ENCODE assay signal across 8 mouse cellular contexts in genomic region chr11:69901406-69901846, GRCm38 (mm10). TPM values are rescaled to one million over a fixed set of nuclear protein-coding genes. Genes with fewer than 3 reads are reported as not detected.
DNase-seq lines count a peak whose midpoint lies in the region; ATAC-seq and TF ChIP-seq lines count a peak whose summit lies in the region.

No protein-coding gene starts in this region.

- peak overlapping the region; percentile 72 for H3K4me3 ChIP-seq in bone marrow macrophage, adult 2 months (ENCODE audit: insufficient read depth, low read length)
- H3K4me3 ChIP-seq in embryonic facial prominence, embryonic 15.5 days (replicated peaks), result peak overlapping the region; percentile 72
- H3K4me3 ChIP-seq in limb, embryonic 14.5 days (replicated peaks; ENCODE audit: low read length), result peak overlapping the region; percentile 91
- peak overlapping the region; percentile 74 for H3K4me3 ChIP-seq in midbrain, embryonic 16.5 days (ENCODE audit: low read depth, low read length)
- H3K4me3 ChIP-seq in spleen, adult 2 months (ENCODE audit: extremely low read depth, insufficient read depth, insufficient read length), result peak overlapping the region; percentile 57

- WGBS in embryonic facial prominence, embryonic 15.5 days, result under 1% methylated on average over 42 of the region's 42 CpGs
- under 1% methylated on average over 42 of the region's 42 CpGs for WGBS in limb, embryonic 14.5 days
- under 1% methylated on average over 42 of the region's 42 CpGs for WGBS in midbrain, embryonic 16.5 days
- under 1% methylated on average over 42 of the region's 42 CpGs for WGBS in spleen, adult 2 months

- H3K36me3 ChIP-seq in embryonic facial prominence, embryonic 15.5 days, result peaks cover 27% of the 10 kb centered on the region
- H3K36me3 ChIP-seq in limb, embryonic 14.5 days (ENCODE audit: control insufficient read depth, insufficient read depth, low read length), result peaks cover 33% of the 10 kb centered on the region
- peaks cover 14% of the 10 kb centered on the region for H3K36me3 ChIP-seq in midbrain, embryonic 16.5 days (ENCODE audit: control insufficient read depth, insufficient read depth, low read length)
- H3K36me3 ChIP-seq in spleen, adult 2 months (ENCODE audit: control insufficient read depth, insufficient read depth, low read length), result peaks cover 16% of the 10 kb centered on the region

- H3K27me3 ChIP-seq in embryonic facial prominence, embryonic 15.5 days, result no peaks in the 10 kb centered on the region
- no peaks in the 10 kb centered on the region for H3K27me3 ChIP-seq in limb, embryonic 14.5 days (ENCODE audit: control insufficient read depth, insufficient read depth, low read length)
- H3K27me3 ChIP-seq in midbrain, embryonic 16.5 days (ENCODE audit: control insufficient read depth, insufficient read depth, low read depth, low read length), result no peaks in the 10 kb centered on the region
- H3K27me3 ChIP-seq in spleen, adult 2 months (ENCODE audit: control insufficient read depth, insufficient read depth, low read length), result no peaks in the 10 kb centered on the region

- peak; percentile 85 for DNase-seq in B cell, adult 2 months
- DNase-seq in heart, adult 8-10 months (ENCODE audit: low spot score), result peak; percentile 96
- DNase-seq in kidney, adult 9 months, result peak; percentile 98
- DNase-seq in limb, embryonic 14.5 days (ENCODE audit: low spot score), result peak; percentile 98
- DNase-seq in spleen, adult 2 months (ENCODE audit: low read depth in 1 of 2, low spot score in 2 of 2), result peak; percentile 88 to 91

- peak overlapping the region; percentile 73 for H3K27ac ChIP-seq in bone marrow macrophage, adult 2 months (ENCODE audit: insufficient read depth, low read depth, low read length)
- peak overlapping the region; percentile 99 for H3K27ac ChIP-seq in embryonic facial prominence, embryonic 15.5 days (replicated peaks)
- peak overlapping the region; percentile 98 for H3K27ac ChIP-seq in limb, embryonic 14.5 days (replicated peaks; ENCODE audit: low read depth, low read length)
- H3K27ac ChIP-seq in midbrain, embryonic 16.5 days (ENCODE audit: low read length), result peak overlapping the region; percentile 97
- peak overlapping the region; percentile 78 for H3K27ac ChIP-seq in spleen, adult 2 months (ENCODE audit: insufficient read depth, low read length)

- no peak for TF ChIP-seq POLR2A in bone marrow macrophage, adult 2 months (IDR thresholded peaks at IDR 0.05; ENCODE audit: borderline replicate concordance, low read depth, low read length)
- no peak; the same call in 1 of the 2 replicates for TF ChIP-seq POLR2A in limb, embryonic 14.5 days (IDR thresholded peaks at IDR 0.05; ENCODE audit: borderline replicate concordance, extremely low read depth, insufficient read depth, insufficient read length)
- peak; percentile 45; the same call in 1 of the 2 replicates for TF ChIP-seq POLR2A in spleen, adult 2 months (IDR thresholded peaks at IDR 0.05; ENCODE audit: low read depth, low read length)

- peak; percentile 81 for ATAC-seq in embryonic facial prominence, embryonic 15.5 days (ENCODE audit: insufficient number of reproducible peaks, low FRiP score, low TSS enrichment, low read depth)
- ATAC-seq in limb, embryonic 14.5 days (ENCODE audit: low FRiP score, low read depth), result peak; percentile 78
- ATAC-seq in midbrain, embryonic 16.5 days, result peak; percentile 77

- peaks cover 4% of the 10 kb centered on the region; the same call in 1 of the 2 replicates for H3K4me1 ChIP-seq in bone marrow macrophage, adult 2 months (ENCODE audit: control insufficient read depth, insufficient read depth, low read length)
- peaks cover 27% of the 10 kb centered on the region for H3K4me1 ChIP-seq in embryonic facial prominence, embryonic 15.5 days
- peaks cover 12% of the 10 kb centered on the region for H3K4me1 ChIP-seq in limb, embryonic 14.5 days (ENCODE audit: control insufficient read depth, insufficient read depth, low read length)
- peaks cover 22% of the 10 kb centered on the region for H3K4me1 ChIP-seq in midbrain, embryonic 16.5 days (ENCODE audit: control insufficient read depth, insufficient read depth, low read length)
- H3K4me1 ChIP-seq in spleen, adult 2 months (ENCODE audit: control insufficient read depth, insufficient read depth, insufficient read length), result peaks cover 2% of the 10 kb centered on the region; the same call in 1 of the 2 replicates

- TF ChIP-seq CTCF in bone marrow macrophage, adult 2 months (IDR thresholded peaks at IDR 0.05; ENCODE audit: low read depth, low read length), result no peak
- no peak for TF ChIP-seq CTCF in spleen, adult 2 months (IDR thresholded peaks at IDR 0.05; ENCODE audit: extremely low read depth, insufficient read depth, insufficient read length, insufficient replicate concordance)

- no peaks in the 10 kb centered on the region for H3K9me3 ChIP-seq in embryonic facial prominence, embryonic 15.5 days (replicated peaks)
- no peaks in the 10 kb centered on the region for H3K9me3 ChIP-seq in limb, embryonic 14.5 days (ENCODE audit: control insufficient read depth, low read length)
- no peaks in the 10 kb centered on the region for H3K9me3 ChIP-seq in midbrain, embryonic 16.5 days (replicated peaks; ENCODE audit: control insufficient read depth, low read length, poor library complexity, severe bottlenecking)

- peak overlapping the region; percentile 86 for H3K9ac ChIP-seq in embryonic facial prominence, embryonic 15.5 days
- peak overlapping the region; percentile 95 for H3K9ac ChIP-seq in limb, embryonic 14.5 days (ENCODE audit: low read depth, low read length, severe bottlenecking)
- H3K9ac ChIP-seq in midbrain, embryonic 16.5 days (ENCODE audit: low read depth, low read length), result peak overlapping the region; percentile 97

- peak overlapping the region; percentile 83 for H3K4me2 ChIP-seq in embryonic facial prominence, embryonic 15.5 days (replicated peaks)
- H3K4me2 ChIP-seq in limb, embryonic 14.5 days (replicated peaks; ENCODE audit: low read depth, low read length, severe bottlenecking), result peak overlapping the region; percentile 75
- peak overlapping the region; percentile 84 for H3K4me2 ChIP-seq in midbrain, embryonic 16.5 days (ENCODE audit: low read length)

RNA-seq across cellular contexts. Expression of gene Neurl4, which starts 0.6 kb away (rescaled TPM):
- 15.8 and 16.9 TPM in 2 replicates for polyA plus RNA-seq in bone marrow macrophage, adult 2 months (2012; ENCODE audit: insufficient read depth, insufficient read length, missing spikeins)
- polyA plus RNA-seq in embryonic facial prominence, embryonic 15.5 days (2015; fragmentation: Nextera tagmentation; extraction: Ambion mirVana), result 7.8 and 8.5 TPM in 2 replicates
- total RNA-seq in heart, adult 8-10 months (2022), result 10 to 100 TPM; 38.0 to 50.9 (median 43.4) TPM
- polyA plus RNA-seq in limb, embryonic 14.5 days (2012; rRNA removed), result 74.3 and 74.6 TPM in 2 replicates
- 11.4 and 15.0 TPM in 2 replicates for polyA plus RNA-seq in limb, embryonic 14.5 days (2014; fragmentation: Nextera tagmentation; extraction: Ambion mirVana)
- 18.7 and 24.1 TPM in 2 replicates for polyA plus RNA-seq in midbrain, embryonic 16.5 days (2015; fragmentation: Nextera tagmentation; extraction: Ambion mirVana)
- 43.3 and 45.2 TPM in 2 replicates for polyA plus RNA-seq in spleen, adult 2 months (2012; rRNA removed)

RNA-seq across cellular contexts. Expression of gene 2810408A11Rik, which starts 0.6 kb away (rescaled TPM):
- 1.4 TPM in 1 of 2 replicates, not detected in the other for polyA plus RNA-seq in bone marrow macrophage, adult 2 months (2012; ENCODE audit: insufficient read depth, insufficient read length, missing spikeins)
- 8.7 and 9.4 TPM in 2 replicates for polyA plus RNA-seq in embryonic facial prominence, embryonic 15.5 days (2015; fragmentation: Nextera tagmentation; extraction: Ambion mirVana)
- under 1 TPM; 0.43 to 0.81 (median 0.60) TPM for total RNA-seq in heart, adult 8-10 months (2022)
- 8.6 and 8.9 TPM in 2 replicates for polyA plus RNA-seq in limb, embryonic 14.5 days (2012; rRNA removed)
- polyA plus RNA-seq in limb, embryonic 14.5 days (2014; fragmentation: Nextera tagmentation; extraction: Ambion mirVana), result 8.9 and 12.3 TPM in 2 replicates
- 6.6 and 7.4 TPM in 2 replicates for polyA plus RNA-seq in midbrain, embryonic 16.5 days (2015; fragmentation: Nextera tagmentation; extraction: Ambion mirVana)
- 0.48 and 0.51 TPM in 2 replicates for polyA plus RNA-seq in spleen, adult 2 months (2012; rRNA removed)

RNA-seq across cellular contexts. Expression of gene Acap1, which starts 6.1 kb away (rescaled TPM):
- polyA plus RNA-seq in bone marrow macrophage, adult 2 months (2012; ENCODE audit: insufficient read depth, insufficient read length, missing spikeins), result 0.66 TPM in 1 of 2 replicates, not detected in the other
- polyA plus RNA-seq in embryonic facial prominence, embryonic 15.5 days (2015; fragmentation: Nextera tagmentation; extraction: Ambion mirVana), result 1.8 and 2.3 TPM in 2 replicates
- 1 to 10 TPM in 2 of 4 experiments, under 1 TPM in 2; 0.16 to 1.1 (median 0.83) TPM for total RNA-seq in heart, adult 8-10 months (2022)
- 2.1 and 2.2 TPM in 2 replicates for polyA plus RNA-seq in limb, embryonic 14.5 days (2012; rRNA removed)
- 2.1 TPM in 2 replicates for polyA plus RNA-seq in limb, embryonic 14.5 days (2014; fragmentation: Nextera tagmentation; extraction: Ambion mirVana)
- polyA plus RNA-seq in midbrain, embryonic 16.5 days (2015; fragmentation: Nextera tagmentation; extraction: Ambion mirVana), result 0.26 and 0.42 TPM in 2 replicates
- polyA plus RNA-seq in spleen, adult 2 months (2012; rRNA removed), result 142 and 162 TPM in 2 replicates

RNA-seq across cellular contexts. Expression of gene Gps2, which starts 12.3 kb away (rescaled TPM):
- 92.8 and 103 TPM in 2 replicates for polyA plus RNA-seq in bone marrow macrophage, adult 2 months (2012; ENCODE audit: insufficient read depth, insufficient read length, missing spikeins)
- polyA plus RNA-seq in embryonic facial prominence, embryonic 15.5 days (2015; fragmentation: Nextera tagmentation; extraction: Ambion mirVana), result 84.5 and 85.1 TPM in 2 replicates
- total RNA-seq in heart, adult 8-10 months (2022), result 10 to 100 TPM; 23.2 to 32.1 (median 27.7) TPM
- 94.0 and 110 TPM in 2 replicates for polyA plus RNA-seq in limb, embryonic 14.5 days (2012; rRNA removed)
- 67.3 and 74.4 TPM in 2 replicates for polyA plus RNA-seq in limb, embryonic 14.5 days (2014; fragmentation: Nextera tagmentation; extraction: Ambion mirVana)
- polyA plus RNA-seq in midbrain, embryonic 16.5 days (2015; fragmentation: Nextera tagmentation; extraction: Ambion mirVana), result 70.3 TPM in 2 replicates
- 119 and 145 TPM in 2 replicates for polyA plus RNA-seq in spleen, adult 2 months (2012; rRNA removed)

RNA-seq across cellular contexts. Expression of gene Kctd11, which starts 20.2 kb away (rescaled TPM):
- polyA plus RNA-seq in bone marrow macrophage, adult 2 months (2012; ENCODE audit: insufficient read depth, insufficient read length, missing spikeins), result 6.3 and 7.1 TPM in 2 replicates
- 13.8 and 18.1 TPM in 2 replicates for polyA plus RNA-seq in embryonic facial prominence, embryonic 15.5 days (2015; fragmentation: Nextera tagmentation; extraction: Ambion mirVana)
- total RNA-seq in heart, adult 8-10 months (2022), result 1 to 10 TPM; 2.0 to 2.6 (median 2.4) TPM
- 5.1 and 5.3 TPM in 2 replicates for polyA plus RNA-seq in limb, embryonic 14.5 days (2012; rRNA removed)
- polyA plus RNA-seq in limb, embryonic 14.5 days (2014; fragmentation: Nextera tagmentation; extraction: Ambion mirVana), result 6.0 and 6.5 TPM in 2 replicates
- polyA plus RNA-seq in midbrain, embryonic 16.5 days (2015; fragmentation: Nextera tagmentation; extraction: Ambion mirVana), result 1.3 and 1.9 TPM in 2 replicates
- 3.6 TPM in 2 replicates for polyA plus RNA-seq in spleen, adult 2 months (2012; rRNA removed)

Comparison
In these comparisons a context has a peak if more than half of its experiments do, and no peak if none do; other contexts are left out.
1. Peak in every context shown above with its lines: DNase-seq, ATAC-seq, H3K4me3 ChIP-seq and H3K27ac ChIP-seq.
2. RNA of gene Acap1, which starts 6.1 kb away (polyA plus RNA-seq): 142 to 162 TPM in spleen, adult 2 months; 2.1 to 2.2 TPM in limb, embryonic 14.5 days, 1.8 to 2.3 TPM in embryonic facial prominence, embryonic 15.5 days, 0.66 TPM in bone marrow macrophage, adult 2 months and 0.26 to 0.42 TPM in midbrain, embryonic 16.5 days; every median in the first group is over 10 times any median in the second.